Mouse (Mus musculus): ENCODE measurements at regions not wholly inside any gene's neighbourhood (a gene's known extent, or its start where the extent isn't known, plus 50 kb on each side); places are given as distances from the start of the nearest gene placed in this dataset.
"Not testable (repeated sequence)": the region's sequence is repeated elsewhere in the genome, so short reads cannot be mapped to it uniquely, and the experiment has no call there.

DNA sequence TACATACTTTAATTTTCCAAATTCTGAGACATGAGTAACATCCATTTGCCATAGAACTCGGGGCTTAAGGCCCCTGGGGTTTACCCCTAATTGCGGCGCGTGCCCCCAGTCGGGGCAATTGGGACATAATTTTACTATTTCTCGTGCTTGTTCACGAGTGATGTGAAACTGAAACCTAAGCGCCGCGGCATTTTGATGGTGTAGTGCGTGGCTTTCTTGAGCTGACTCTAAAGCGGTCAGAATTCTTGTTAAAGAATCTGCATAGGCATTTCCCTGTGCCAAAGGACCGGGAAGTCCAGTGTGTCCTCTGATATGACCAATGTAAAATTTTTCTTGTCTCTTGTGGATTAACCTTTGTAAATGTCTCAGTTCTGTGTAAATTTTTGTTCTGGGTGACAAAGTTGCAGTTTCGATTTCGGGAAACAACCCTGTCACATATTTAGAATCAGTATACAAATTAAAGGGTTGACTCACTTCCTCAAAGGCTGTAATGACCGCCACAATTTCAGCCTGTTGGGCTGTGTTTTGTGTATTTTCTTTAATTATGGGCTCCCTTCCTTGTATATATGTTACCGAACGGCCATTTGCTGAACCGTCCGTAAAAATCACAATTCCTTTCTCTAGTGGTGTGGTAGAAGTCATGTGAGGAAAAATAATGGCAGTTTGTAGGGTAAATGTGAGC, 1037.6 kb upstream of the Sel1l start:
- DNase-seq (ENCODE audit: low spot score): not testable (repeated sequence)

DNA sequence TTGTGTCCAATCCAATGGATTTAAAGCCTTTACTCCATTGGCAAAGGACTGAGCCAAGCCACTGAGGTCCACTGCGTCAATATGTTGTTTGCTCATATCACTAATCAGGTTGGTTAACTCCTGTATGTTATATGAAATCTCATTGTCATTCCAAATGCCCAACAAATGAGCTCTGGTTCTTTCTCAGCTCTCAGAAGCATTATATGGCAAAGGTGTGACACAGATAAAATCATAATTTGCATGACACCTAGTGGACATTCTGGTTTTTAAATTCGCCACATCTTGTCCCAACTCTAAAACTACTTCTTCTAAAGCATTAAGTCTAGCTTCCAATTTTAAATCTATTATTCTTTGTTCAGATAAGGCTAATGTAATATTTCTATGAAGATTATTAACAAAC, 1035.1 kb upstream of the Sel1l start:
- not testable (repeated sequence) for DNase-seq (ENCODE audit: low spot score)

DNA sequence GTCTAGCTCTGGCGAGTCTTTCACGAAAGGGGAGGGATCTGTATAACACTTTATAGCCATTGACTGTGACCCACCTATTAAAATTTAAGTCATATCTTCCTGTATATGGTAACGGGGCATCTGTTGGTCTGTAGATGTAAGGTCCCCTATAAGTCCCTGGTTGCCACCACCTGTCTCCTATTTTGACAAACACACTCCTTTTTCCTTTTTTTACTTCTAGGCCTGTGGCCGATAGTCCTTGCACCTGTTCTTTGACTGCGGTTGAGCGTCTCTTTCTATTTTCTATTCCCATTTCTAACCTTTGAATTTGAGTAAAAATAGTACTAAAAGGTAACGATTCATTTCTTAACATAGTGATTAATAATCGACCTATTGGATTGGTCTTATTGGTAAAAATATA, 1034.1 kb upstream of the Sel1l start:
- not testable (repeated sequence) for DNase-seq (ENCODE audit: low spot score)

DNA sequence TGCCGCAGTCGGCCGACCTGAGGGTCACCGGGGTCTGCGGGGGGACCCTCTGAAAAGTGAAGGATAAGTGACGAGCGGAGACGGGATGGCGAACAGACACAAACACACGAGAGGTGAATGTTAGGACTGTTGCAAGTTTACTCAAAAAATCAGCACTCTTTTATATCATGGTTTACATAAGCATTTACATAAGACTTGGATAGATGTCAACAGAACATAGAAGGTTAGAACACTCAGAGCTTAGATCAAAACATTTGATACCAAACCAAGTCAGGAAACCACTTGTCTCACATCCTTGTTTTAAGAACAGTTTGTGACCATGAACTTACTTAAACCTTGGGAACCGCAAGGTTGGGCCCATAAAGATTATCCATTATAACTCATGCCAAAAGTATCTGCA, 1033.6 kb upstream of the Sel1l start:
- not testable (repeated sequence) for DNase-seq (ENCODE audit: low spot score)

DNA sequence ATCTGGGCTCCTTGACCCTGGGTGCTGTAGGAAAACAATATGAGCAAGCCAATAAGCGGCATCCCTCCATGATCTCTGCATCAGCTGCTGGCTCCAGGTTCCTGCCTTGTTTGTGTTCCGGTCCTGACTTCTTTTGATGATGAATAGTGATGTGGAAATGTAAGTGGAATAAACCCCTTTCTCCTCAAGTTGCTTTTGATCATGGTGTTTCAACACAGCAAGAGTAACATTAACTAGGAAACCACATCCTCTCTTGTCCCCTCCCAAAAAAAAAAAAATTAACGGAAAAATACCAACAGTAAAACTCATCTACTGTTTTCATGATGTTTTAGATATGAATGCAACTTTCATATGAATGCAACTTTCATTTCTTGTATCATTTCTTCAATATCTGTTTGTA, 1024.6 kb upstream of the Sel1l start:
- no peak for DNase-seq (ENCODE audit: low spot score)

DNA sequence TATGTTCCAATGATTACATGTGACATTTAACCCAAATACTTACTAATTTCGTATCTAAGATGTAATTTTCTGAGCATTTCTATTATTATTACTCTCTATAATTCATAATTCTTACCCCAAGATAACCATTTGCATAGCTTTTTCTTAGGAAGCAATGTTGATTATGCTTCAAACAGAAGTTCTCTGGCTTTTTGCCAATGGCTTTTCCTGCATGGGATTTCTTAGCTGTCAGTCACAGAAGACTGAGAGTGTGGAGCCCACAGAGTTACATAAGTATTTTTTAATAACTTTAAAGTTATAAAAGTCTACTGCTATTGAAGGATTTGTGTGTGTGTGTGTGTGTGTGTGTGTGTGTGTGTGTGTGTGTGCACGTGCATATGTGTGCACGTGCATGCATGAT, 1020.4 kb upstream of the Sel1l start:
- no peak for DNase-seq (ENCODE audit: low spot score)

DNA sequence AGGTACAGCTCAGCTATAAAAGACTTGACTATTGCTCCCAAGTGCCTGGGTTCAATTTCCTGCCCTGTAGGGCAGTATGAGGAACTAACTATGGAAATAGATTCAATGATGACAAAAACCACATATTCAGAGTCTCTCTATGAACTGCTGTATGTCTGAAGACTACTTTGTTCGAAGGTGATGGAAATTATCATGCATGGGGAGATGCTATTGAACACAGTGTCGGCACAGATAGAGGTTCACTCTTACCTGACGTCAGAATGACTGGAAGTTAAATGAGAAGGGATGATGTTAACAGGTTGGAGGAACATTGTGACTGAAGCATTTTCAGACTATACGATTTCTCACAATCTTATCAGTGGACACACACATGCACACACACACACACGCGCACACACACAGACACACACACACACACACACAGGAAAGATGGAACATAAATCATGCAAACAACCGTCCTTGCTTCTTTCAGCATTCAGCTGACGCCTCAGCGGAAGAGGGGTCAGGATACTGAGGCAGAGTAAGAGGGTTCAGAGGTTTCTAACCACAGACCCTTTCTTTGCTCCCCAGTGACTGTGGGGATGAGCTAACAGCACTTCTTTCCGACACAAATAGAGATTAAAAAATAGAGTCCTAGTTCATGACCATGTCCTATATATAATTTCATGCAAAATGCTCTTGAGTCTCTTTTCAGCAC, 974.3 kb upstream of the Sel1l start:
- no peak for DNase-seq (ENCODE audit: low spot score)

DNA sequence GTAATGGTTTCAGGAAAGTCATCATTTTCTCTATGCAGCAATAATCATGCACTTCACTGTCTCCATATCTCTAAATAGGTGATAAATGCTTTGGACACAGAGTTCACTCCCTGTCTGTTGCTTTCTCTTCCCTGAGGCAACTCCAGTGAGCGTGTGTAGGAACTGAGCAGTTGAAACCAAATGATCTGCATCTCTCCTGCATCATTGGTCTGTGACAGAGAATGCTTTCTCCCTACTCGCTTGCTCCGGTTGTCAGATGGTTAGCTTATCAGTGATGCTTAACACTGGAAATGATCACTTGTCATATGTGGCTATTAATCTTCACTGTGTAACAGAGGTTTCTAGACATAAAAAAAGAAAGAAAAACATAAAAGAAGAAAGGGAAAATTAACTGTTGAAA, 969.7 kb upstream of the Sel1l start:
- DNase-seq (ENCODE audit: low spot score): no peak

DNA sequence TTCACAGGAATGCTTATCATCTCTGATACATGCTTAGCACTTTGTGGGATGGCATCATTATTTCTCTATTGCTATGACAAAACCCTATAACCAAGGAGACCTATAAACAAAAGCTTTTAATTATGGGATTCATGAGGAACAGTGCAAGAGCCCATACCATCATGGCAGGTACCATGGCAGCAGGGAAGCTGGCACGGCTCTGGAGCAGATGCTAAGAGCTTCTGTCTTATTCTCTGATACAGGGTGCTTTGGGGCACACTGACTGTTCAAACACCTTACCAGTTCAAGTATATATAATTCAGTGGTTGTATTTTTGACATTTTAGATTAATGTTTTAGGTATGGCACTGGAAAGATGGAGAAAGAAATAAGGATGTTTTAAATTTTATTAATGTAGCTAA, 952.2 kb upstream of the Sel1l start:
- DNase-seq (ENCODE audit: low spot score): no peak

DNA sequence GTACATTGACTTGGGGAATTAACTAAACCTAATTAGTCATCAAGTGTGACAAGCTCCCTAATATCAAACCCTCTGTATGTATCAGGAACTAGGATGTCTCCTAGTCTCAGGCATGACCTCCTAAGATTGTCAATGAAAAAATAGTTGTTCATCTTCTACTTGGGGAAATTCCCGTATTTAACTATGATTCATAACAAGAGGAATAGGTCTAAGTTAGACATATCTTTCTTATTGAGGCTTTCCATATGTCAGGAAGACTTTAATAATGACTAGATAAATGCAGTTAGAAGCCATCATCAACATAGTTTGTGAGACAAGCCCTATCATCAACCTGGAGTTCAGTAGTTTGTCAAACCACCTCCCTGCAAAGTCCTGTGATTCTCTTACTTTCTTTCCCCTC, 934.4 kb upstream of the Sel1l start:
- DNase-seq (ENCODE audit: low spot score): no peak

DNA sequence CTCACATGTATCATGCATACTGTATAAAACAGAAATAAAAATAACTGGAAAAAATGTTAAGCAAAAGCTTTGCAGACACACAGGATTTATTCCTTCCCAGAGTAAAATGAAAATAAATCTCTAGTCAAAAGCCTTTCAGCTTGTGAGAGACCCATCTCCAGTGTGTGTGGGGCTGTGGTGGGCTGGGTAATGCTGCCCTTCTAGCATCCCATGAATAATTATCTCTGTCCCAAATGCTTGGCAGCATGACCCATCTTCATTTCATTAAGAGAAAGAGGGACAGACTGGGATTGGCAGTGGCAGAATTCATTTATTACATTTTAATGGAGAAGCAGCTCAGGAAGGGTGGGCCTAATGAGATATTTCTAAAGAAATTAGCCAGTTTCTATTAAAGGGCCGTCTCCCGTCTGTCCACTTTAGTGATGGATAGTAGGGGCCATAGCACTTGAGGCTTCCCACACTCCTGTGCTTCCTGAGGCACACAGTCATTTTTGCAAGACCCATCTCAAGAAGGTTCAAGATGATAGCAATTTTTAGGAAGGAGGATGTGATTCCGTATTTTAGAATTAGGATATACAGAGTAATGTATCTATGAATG, 930.8 kb upstream of the Sel1l start:
- DNase-seq (ENCODE audit: low spot score): no peak

DNA sequence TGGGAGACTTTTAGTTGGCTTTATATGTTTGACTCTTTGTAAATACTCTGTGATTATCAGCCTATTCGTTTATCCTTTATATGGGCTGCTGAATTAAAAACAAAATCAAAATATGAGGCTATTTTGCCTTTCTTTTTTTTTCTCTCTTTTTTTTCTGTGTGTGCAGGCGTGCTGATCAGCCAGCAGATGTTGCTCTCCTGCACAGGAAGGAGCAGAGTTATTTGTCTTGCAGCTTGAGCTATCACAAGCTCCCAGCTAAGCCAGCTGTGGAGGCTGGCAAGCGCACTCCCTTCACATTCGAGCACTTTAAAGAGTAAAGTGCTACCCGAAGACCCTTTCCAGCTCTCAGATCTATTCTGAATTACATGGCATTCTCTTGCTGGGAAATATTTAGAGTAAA, 926.7 kb upstream of the Sel1l start:
- no peak for DNase-seq (ENCODE audit: low spot score)

DNA sequence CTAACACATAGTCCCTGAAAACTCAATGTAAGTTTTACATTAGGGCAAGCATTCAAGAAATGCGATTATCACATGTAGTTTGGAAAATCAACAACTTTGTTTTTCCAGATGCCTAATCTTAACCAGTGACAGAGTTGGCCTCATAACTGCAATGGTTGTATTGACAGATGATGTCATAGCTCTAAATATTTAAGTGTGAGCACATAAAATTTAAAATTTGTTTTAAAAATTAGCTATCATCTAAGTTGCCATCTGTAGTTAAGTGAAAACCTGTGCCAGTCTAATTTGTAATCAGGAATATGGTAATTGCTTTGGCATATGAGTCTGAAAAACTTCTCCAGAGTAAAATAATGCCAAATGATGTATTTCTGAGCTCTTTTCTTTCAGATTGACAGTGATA, 899.6 kb upstream of the Sel1l start:
- no peak for DNase-seq (ENCODE audit: low spot score)

DNA sequence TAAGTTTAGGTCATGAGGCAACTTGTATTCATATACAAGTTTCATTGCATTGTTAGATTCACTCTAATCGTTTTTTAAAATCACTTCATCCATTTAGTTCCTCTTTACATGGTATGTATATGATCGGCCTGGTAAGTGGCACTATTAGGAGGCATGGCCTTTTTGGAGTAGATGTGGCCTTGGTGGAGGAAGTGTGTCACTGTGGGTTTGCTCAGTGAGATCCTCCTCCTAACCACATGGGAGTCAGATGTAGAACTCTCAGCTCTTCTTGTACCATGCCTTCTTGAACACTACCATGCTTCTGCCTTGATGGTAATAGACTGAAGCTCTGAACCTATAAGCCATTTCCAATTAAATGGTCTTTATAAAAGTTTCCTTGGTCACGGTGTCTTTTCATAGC, 891.9 kb upstream of the Sel1l start:
- DNase-seq (ENCODE audit: low spot score): no peak

DNA sequence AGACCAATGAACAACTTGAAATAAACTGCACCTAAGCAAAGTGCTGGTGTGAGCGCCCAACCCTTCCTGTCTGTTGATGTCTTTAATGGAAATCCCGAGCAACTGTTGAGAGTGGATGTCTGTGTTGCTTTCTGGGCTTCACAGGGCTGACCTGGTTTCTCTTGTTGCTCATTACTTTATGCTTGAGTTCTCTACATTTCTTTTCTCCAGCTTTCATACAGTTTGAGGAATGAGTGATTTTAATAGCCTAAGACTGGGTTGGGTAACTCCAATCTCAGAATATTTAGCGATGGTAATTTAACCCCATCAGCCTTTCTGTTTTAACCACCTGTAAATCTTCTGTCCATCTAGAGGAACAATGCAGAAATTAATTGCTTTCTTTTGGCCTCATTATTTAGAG, 890.2 kb upstream of the Sel1l start:
- no peak for DNase-seq (ENCODE audit: low spot score)

DNA sequence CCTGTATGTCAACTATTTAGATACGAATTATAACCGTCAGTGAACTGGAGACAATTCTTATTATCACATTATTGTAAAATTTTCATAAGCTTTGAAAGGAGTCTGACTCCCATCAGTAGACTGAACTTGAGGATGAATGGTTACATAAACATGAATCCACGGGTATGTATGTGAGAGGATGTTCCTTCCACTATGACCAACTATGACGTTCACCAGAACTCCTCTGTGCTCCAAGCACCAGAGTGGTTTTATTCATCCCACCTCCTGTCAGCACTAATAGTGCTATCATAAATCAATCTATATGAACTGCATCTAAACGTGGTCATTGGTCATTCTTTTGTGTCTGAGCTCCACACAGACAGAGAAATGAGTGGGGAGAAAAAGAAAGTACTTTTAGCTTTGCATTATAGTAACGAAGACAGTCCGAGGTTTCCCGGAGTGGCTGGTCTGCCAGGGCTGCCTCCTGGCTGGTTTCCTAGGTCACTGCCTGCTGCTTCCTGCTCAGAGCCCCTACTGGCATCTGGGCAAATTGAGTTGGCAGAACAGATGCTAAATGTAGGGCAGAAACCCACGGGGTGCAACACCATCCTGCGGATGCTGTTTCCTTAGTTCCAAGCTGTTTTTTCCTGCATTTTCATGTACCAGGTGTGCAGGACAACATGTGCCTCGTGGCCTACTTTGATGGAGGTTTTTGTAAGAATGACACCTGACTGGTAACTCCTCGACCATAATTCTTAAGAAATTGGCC, 888.8 kb upstream of the Sel1l start:
- DNase-seq (ENCODE audit: low spot score): no peak

DNA sequence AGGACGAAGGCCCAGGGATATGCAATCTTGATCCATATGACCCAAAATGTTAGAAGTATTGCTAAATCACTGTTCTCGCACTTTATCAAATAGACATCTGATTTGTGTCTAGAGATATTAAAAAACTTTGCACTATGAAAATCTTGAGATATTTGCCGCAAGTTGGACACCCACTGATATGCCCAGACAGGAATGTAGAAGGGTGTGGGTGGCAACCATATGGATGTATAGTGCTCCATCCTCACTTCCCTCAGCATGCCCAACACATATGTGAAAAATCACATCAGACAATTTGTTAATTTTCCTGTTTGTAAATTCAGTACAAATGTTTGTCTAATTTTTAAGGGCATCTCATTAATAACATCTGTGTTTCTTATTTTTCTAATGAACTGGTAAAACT, 874.1 kb upstream of the Sel1l start:
- DNase-seq (ENCODE audit: low spot score): no peak

DNA sequence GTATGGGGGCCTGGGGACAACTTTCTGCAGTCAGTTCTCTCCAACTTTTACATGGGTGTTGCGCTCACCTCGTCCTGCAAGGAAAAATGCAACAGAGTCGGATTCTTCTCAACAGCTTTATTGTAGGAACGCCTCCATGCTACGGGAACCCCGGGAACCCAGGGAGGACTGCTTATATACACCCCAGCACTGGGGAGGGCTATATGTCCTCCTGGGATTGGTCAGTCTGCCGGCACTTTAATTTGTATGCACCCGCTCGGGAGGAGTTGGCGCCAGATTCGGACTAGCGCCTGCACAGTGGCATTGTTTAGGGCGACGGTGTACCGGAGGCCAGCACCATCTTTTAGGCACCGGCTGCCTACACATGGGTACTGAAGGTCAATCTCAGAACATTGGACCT, 864.5 kb upstream of the Sel1l start:
- no peak for DNase-seq (ENCODE audit: low spot score)

DNA sequence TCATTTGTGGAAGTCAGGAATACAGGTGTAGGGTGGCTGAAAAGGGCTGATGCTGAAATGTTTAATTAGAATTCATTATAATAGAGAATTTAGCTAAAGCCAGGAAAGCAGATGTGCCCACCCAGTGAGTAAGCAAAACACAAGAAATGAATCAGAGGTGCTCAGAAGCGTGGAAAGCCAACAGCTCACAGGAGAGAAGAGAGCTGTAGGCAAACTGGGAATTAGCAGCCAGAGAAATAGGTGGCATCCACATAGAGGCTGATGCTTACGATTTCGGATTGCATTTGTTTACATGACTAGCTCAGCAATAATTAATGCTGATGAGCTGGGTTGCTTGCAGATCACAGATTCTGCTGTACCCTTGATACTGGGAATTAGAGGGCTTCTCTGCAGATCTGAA, 859.5 kb upstream of the Sel1l start:
- no peak for DNase-seq (ENCODE audit: low spot score)

DNA sequence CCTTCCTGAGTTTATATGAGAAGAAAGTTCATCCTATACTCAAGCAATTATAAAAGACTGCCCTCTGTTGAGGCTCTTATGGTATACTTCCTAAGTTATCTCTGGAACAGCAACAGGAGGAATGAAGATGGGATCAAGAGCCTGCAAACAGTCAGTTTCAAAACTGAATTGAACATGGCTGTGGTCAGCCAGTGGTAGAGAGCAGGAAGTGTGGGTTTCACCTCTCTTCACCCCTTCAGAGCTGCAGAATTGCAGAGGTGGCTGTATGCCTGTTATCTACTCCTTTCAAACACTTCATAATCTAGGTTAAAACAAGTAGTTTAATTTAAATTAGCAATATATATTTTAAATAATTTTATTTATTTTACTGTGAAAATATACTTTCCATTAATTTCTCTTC, 854.8 kb upstream of the Sel1l start:
- no peak for DNase-seq (ENCODE audit: low spot score)

DNA sequence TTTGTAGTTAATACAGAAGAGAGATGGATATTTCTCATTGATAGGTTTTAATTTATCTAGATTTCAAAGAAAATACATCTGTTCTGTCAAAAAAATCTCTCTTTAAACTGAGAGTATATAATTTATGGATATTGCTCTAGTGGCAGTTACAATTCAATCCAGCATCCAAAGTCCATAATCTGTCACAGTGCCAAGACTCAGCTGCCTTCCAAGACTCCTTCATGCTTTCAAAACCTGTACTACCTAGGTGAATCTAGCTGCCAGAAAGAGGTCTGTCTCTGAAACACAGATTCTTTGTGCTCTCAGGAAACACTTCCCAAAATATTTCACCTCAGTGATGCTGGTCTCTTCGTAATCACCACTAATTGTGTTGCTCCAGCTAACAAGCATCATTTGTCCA, 844.0 kb upstream of the Sel1l start:
- no peak for DNase-seq (ENCODE audit: low spot score)

DNA sequence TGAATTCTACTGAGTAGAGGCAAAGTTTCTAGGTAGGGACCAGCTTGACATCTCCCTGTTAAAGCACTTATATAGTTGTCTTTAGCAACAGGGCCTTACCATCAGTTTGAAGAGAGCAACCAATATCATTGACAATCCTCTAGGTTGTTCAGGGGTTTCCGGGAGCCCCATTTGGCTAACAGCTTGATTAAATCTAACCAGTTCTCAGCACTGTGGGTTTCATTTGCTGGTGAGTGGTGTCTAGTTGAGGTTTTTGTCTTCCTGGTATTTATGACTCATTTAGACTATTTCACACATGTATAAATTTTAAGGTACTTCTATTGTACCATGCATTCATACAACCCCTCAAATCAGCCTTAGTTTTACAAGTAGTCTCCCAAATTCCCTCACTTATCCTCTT, 823.4 kb upstream of the Sel1l start:
- no peak for DNase-seq (ENCODE audit: low spot score)

DNA sequence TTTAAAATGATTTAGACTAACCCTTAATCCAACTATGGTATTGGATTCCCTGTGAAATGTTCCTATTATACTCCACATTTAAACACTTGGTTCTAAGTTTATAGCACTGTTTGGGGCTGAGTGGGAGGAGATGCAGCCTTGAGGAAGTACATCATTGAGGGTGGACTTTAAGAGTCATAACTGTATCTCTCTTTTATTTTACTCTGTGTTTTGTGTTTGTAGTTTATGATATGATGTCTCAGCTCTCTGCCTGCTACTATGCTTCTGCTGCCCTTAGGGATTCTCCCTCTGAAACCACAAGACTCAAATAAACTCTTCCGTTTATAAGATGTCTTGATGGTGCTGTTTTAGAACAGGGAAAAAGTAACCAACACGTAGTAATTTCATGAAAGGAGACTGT, 797.7 kb upstream of the Sel1l start:
- DNase-seq (ENCODE audit: low spot score): no peak

All from testis, postnatal 10 days (tissue).